Mouse (Mus musculus): ENCODE measurements around the gene Gm12184.
"Not testable (repeated sequence)": the region's sequence is repeated elsewhere in the genome, so short reads cannot be mapped to it uniquely, and the experiment has no call there.

Gene Gm12184

DNA sequence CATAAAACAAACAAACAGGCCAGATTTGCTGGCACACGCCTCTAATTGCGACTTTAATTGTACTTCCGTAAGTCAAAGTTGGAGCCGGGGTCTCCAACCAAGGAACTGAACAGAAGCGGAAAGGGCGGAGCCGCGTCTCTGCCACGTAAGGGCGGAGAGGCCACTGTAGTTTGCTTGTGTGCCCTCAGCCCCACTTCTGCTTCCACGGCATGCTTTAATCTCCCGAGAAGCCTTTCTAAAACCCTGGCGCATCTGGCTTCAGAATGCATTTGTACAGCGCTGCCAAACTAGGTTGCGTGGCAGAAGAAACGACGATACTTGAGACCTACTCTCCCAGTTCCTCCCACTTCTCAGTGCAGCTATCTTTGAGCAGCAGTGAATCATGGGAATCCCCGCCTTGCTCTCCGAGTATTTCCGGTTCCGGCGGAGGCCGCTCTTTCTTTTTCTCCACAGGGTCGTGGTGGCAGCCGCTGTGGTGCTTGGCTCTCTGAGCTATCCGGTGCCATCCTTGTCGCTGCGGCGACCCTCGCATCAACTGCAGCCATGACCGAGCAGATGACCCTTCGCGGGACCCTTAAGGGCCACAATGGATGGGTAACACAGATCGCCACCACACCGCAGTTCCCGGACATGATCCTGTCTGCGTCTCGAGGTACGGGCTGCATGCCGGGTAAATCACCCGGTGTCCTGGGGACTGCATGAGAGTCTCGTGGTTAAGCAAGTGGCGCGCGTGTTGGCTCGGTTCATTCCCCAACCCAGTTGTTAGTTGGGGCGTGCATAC lies 26.3 kb downstream of the Gm12184 start, which contains the start of gene Rack1:
TSS of gene Rack1 (plus strand) at position 412 of the 781 bp plus-strand sequence.
- peak; percentile 90 for DNase-seq (ENCODE audit: low read depth, low spot score)

DNA sequence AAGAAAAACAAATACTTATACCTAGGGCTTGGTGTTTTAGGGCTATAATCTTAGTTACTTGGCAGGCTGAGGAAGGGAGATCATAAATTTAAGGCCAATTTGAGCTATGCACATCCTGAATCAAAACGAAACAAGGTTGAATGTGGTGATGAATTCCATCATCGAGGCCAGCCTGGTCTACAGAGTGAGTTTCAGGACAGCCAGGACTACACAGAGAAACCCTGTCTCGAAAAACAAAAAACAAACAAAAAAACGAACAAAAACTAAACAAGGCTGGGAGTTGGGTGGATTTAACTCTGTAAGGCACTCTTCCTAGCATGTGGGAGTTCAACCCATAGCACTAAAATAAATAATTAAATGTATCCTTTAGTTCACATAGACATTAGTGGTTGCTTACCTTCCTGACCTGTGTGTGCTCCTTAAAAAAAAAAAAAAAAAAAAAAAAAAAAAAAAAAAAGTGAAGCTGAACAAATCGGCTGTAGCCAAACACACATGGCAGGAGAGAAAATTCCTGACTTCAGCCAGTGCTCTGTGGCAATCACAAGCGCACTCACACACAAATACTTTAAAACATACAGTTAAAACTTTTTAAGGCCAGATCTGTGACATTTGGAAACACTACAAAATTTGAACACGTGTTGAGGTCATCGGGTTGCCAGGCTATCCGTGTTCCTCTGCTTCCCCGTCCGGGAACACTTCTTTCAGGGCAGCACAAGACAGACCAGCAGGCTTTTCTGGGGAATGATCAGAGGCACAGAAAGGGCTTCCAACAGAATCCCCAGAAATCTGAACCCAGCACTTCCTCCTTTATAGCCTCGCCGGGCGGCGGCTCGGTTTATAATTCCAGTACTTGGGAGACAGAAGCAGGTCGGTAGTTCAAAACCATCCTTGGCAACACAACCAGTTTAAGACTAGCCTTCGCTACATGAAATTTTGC lies 27.2 kb downstream of the Gm12184 start:
- DNase-seq (ENCODE audit: low read depth, low spot score): peak; percentile 32

DNA sequence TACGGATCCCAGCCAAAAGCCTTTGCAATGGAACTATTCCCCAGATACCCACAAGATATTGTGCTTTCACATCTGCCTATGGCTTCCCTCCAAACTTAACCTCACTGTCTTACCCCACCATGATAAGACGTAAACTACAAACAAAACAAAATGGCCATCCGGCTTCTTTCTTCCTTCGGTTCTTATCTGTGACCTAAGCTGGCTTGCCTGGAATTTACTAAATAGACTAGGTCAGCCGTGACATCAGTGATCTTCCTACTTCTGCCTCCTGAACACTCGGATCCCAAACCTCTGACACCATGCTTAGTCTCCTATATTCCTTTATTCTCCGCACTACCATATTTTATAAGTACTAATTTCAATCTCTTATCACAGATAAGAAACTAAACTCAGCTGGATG lies 28.1 kb downstream of the Gm12184 start:
- no peak for DNase-seq (ENCODE audit: low read depth, low spot score)

- DNase-seq (ENCODE audit: low read depth, low spot score): no peak
Measured at GRCm38 (mm10) chr11:48797287-48797686, 29.2 kb downstream of the Gm12184 start.

DNA sequence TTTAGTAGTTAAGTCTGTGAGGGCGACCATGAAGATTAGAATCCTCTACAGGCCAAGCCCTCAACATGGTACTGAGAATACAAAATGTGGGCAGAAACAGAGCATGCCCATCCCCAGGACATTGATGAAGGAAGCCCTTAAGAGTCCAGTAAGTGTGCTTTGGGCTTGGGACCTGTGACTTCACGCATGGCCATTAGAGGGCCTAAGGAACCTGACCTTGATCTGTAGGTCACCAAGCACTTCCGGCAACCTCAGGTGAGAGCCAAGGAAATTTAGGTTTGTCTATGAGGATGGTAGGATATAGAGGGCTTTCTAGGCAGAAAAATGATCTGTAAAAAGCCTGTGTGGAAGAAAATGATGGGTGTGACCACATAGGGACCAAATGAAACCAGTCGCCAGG lies 30.2 kb downstream of the Gm12184 start:
- no peak for DNase-seq (ENCODE audit: low read depth, low spot score)

GRCm38 (mm10) chr11:48795221-48795620 lies 31.2 kb downstream of the Gm12184 start:
- DNase-seq (ENCODE audit: low read depth, low spot score): no peak

DNA sequence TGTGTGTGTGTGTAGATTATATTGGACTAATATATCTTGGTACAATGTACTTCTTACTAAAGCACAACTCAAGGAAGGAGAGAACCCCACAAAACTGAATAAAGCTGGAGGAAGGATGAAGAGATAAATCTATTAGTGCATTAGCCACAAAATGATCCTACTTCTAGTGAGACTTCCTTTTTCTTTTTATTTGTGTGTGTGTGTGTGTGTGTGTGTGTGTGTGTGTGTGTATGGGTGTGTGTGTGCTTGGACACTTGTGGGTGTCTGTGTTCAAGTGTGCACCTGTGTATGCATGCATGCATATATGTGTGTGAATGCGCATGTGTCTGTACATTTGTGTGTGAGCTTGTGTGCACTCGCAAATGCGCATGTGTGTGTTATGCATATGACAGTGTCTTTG lies 33.3 kb downstream of the Gm12184 start:
- no peak for DNase-seq (ENCODE audit: low read depth, low spot score)

DNA sequence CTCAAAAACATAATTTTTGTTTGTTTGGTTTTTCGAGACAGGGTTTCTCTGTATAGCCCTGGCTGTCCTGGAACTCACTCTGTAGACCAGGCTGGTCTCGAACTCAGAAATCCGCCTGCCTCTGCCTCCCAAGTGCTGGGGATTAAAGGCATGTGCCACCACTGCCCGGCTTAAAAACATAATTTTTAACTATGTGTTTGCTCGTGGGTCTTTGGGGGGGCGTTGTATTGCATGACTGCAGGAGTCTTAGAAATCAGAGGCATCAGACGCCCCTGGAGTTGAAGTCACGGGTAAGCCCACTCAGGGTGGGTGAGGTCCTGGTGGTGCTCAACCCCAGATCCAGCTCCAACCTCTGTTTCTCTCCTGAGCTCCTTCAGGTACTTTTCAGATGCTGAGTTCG lies 34.6 kb downstream of the Gm12184 start:
- DNase-seq (ENCODE audit: low read depth, low spot score): not testable (repeated sequence)

- no peak for DNase-seq (ENCODE audit: low read depth, low spot score)
Measured at GRCm38 (mm10) chr11:48790946-48791345, 35.5 kb downstream of the Gm12184 start.

GRCm38 (mm10) chr11:48789973-48790823 lies 36.3 kb downstream of the Gm12184 start:
- peak; percentile 79 for DNase-seq (ENCODE audit: low read depth, low spot score)

- no peak for DNase-seq (ENCODE audit: low read depth, low spot score)
Measured at GRCm38 (mm10) chr11:48789215-48789614, 37.2 kb downstream of the Gm12184 start.

GRCm38 (mm10) chr11:48788311-48789089 lies 38.0 kb downstream of the Gm12184 start:
- peak; percentile 82 for DNase-seq (ENCODE audit: low read depth, low spot score)

DNA sequence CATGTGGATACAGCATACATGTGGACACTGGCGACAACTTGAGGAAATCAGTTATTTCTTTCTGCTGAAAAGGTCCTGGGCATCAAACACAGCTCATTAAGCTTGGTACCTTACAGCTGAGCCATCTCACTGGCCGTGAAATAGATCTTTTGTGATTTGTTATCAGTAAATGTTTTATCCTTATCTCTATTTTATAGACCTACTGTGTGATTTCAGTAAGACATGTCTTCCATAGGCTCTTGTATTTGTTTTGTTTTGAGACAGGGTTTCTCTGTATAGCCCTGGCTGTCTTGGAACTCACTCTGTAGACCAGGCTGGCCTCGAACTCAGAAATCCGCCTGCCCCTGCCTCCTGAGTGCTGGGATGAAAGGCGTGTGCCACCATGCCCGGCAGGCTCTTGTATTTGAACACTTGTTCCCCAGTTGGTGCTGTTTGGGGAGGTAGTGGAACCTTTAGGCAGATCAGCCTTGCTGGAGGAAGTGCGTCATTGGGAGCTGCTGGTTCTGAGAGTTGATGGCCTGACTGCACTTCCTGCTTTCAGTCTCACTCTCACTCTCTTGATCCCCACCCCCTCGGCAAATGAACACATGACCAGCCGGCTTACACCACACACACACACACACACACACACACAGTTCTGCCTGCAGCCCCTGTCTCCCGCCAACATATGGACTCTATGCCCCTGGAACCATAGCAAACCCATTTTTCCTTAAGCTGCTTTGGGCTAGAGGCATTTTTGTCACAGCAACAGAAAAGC lies 38.8 kb downstream of the Gm12184 start:
- no peak for DNase-seq (ENCODE audit: low read depth, low spot score)

GRCm38 (mm10) chr11:48782243-48782642 lies 44.2 kb downstream of the Gm12184 start:
- DNase-seq (ENCODE audit: low read depth, low spot score): no peak

GRCm38 (mm10) chr11:48779450-48779849 lies 47.0 kb downstream of the Gm12184 start:
- DNase-seq (ENCODE audit: low read depth, low spot score): peak; percentile 30

GRCm38 (mm10) chr11:48777303-48777702 lies 49.2 kb downstream of the Gm12184 start:
- DNase-seq (ENCODE audit: low read depth, low spot score): no peak

DNA sequence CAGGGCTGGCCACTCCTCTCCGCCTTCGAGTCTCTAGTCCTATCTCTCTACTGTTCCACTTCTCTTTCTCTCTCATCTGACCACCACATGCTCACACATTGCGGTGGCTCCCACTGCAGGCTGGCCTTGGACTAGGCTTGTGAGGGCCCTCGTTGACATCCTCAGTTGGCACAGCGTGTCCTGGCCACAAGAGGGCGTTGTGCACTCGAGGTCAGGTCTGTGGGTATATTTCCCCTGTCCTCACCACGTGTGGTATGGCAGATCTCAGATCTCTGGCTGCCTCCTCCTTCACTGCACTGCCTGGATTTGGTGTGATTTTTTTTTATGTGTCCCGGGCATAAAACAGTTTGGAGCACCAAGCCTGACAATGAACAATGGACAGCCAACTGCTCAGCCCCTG lies 49.8 kb downstream of the Gm12184 start:
- no peak for DNase-seq (ENCODE audit: low read depth, low spot score)

DNA sequence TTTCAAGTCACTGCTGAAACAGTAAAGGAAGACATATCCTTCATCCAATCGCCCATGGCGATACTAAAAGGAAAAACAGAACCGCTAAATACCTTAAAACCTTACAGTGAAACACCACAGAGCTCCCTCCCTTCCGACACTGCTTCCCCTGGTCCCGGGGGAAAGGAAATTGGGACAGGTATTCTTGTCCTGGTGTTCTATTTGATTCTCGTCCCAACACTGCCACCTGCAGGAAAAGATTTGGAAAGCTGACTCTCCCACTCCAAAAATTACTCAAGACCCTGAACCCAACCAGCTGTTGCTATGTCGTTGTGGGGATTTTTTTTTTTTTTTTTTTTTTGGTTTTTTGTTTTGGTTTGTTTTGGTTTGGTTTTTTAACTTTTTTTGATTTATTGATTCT lies 51.0 kb downstream of the Gm12184 start:
- peak; percentile 84 for DNase-seq (ENCODE audit: low read depth, low spot score)

All from forelimb bud, embryonic 11.5 days (tissue).